Mouse (Mus musculus): Measurements from ENCODE around the gene Itprid2. TPM values are rescaled to one million over a fixed set of nuclear protein-coding genes. Genes with fewer than 3 reads are reported as not detected.
"Not testable (repeated sequence)": the region's sequence is repeated elsewhere in the genome, so short reads cannot be mapped to it uniquely, and the experiment has no call there.

Gene Itprid2
- 10 to 100 TPM; 47.5 to 51.2 TPM for total RNA-seq (2021)
- long read RNA-seq, experiment 1, full-length matches to known transcripts: 5 of 11 reads
- long read RNA-seq, experiment 1, partial matches to known transcripts: 5 of 11 reads
- long read RNA-seq, experiment 1, other reads (novel, unspliced or antisense): 1 of 11 reads
- long read RNA-seq, experiment 2, full-length matches to known transcripts: 3 of 3 reads
- long read RNA-seq, experiment 2, partial matches to known transcripts: 0 of 3 reads
- long read RNA-seq, experiment 2, other reads (novel, unspliced or antisense): 0 of 3 reads

- peak; percentile 99 to 100 for DNase-seq
Observed at GRCm38 (mm10) chr2:79634528-79635400, at the start of gene Itprid2. Gene Itprid2 (plus strand): TSS chr2:79635352.

GRCm38 (mm10) chr2:79596177-79596576, 39.0 kb upstream of the Itprid2 start:
- no peak for DNase-seq

GRCm38 (mm10) chr2:79597090-79597489, 38.1 kb upstream of the Itprid2 start:
- no peak for DNase-seq

- not testable (repeated sequence) for DNase-seq
Observed at GRCm38 (mm10) chr2:79601109-79601508, 34.0 kb upstream of the Itprid2 start.

GRCm38 (mm10) chr2:79601691-79602116, 33.4 kb upstream of the Itprid2 start:
- no peak for DNase-seq

GRCm38 (mm10) chr2:79602306-79602705, 32.8 kb upstream of the Itprid2 start:
- DNase-seq: no peak

GRCm38 (mm10) chr2:79603363-79603762, 31.8 kb upstream of the Itprid2 start:
- DNase-seq: no peak

- DNase-seq: no peak
Observed at GRCm38 (mm10) chr2:79606033-79606432, 29.1 kb upstream of the Itprid2 start.

GRCm38 (mm10) chr2:79607181-79607580, 28.0 kb upstream of the Itprid2 start:
- no peak for DNase-seq

GRCm38 (mm10) chr2:79608301-79609074, 26.7 kb upstream of the Itprid2 start:
- no peak for DNase-seq

GRCm38 (mm10) chr2:79610894-79611293, 24.3 kb upstream of the Itprid2 start:
- DNase-seq: no peak

- DNase-seq: no peak
Observed at GRCm38 (mm10) chr2:79618145-79618544, 17.0 kb upstream of the Itprid2 start.

GRCm38 (mm10) chr2:79618614-79619568, 16.3 kb upstream of the Itprid2 start:
- no peak for DNase-seq

GRCm38 (mm10) chr2:79623256-79623655, 11.9 kb upstream of the Itprid2 start:
- DNase-seq: no peak

- no peak for DNase-seq
Observed at GRCm38 (mm10) chr2:79627624-79628023, 7.5 kb upstream of the Itprid2 start.

GRCm38 (mm10) chr2:79630231-79630630, 4.9 kb upstream of the Itprid2 start:
- DNase-seq: no peak

GRCm38 (mm10) chr2:79635426-79636291, 507 bp downstream of the Itprid2 start:
- DNase-seq: peak; percentile 72 to 74

GRCm38 (mm10) chr2:79638924-79639323, 3.8 kb downstream of the Itprid2 start:
- DNase-seq: no peak

- DNase-seq: peak; percentile 26 to 69
Observed at GRCm38 (mm10) chr2:79646237-79646688, 11.1 kb downstream of the Itprid2 start.

GRCm38 (mm10) chr2:79647094-79647493, 11.9 kb downstream of the Itprid2 start:
- DNase-seq: no peak

Data from adrenal gland, postnatal 36 days (tissue).